Mouse (Mus musculus) limb, embryonic 15.5 days (tissue): ENCODE measurements at regions not wholly inside any gene's neighbourhood (a gene's known extent, or its start where the extent isn't known, plus 50 kb on each side); places are given as distances from the start of the nearest gene placed in this dataset.

Source experiments
- ATAC-seq: fragments of 200-750 bp; cut with Nextera tagmentation; 2 replicates; pipeline ENCODE4 v1.8.0; 2017; ENCODE audit warnings: low read depth, moderate TSS enrichment; ENCODE audit not compliant: insufficient number of reproducible peaks, low FRiP score, low TSS enrichment
- H3K27ac ChIP-seq: fragments of 300-500 bp; sonication (generic); 2 replicates; pipeline ENCODE4 v1.5.1; 2015; ENCODE audit warnings: moderate library complexity, mild to moderate bottlenecking, inconsistent platforms
- H3K27me3 ChIP-seq: fragments of 300-500 bp; sonication (generic); 2 replicates; pipeline ENCODE4 v1.6.1; 2015; ENCODE audit warnings: inconsistent platforms
- H3K36me3 ChIP-seq: fragments of 300-500 bp; sonication (generic); 2 replicates; pipeline ENCODE4 v1.6.1; 2015; ENCODE audit warnings: inconsistent platforms
- H3K4me1 ChIP-seq: fragments of 300-500 bp; sonication (generic); 2 replicates; pipeline ENCODE4 v1.6.1; 2015; ENCODE audit warnings: inconsistent platforms
- H3K4me2 ChIP-seq: fragments of 300-500 bp; sonication (generic); 2 replicates; pipeline ENCODE4 v1.6.1; 2015; ENCODE audit warnings: mild to moderate bottlenecking, inconsistent platforms
- H3K4me3 ChIP-seq: fragments of 300-500 bp; sonication (generic); 2 replicates; pipeline ENCODE4 v1.5.1; 2015; ENCODE audit warnings: mild to moderate bottlenecking, inconsistent platforms
- H3K9ac ChIP-seq: fragments of 300-500 bp; sonication (generic); 2 replicates; pipeline ENCODE4 v1.6.1; 2015; ENCODE audit warnings: inconsistent platforms
- H3K9me3 ChIP-seq: fragments of 300-500 bp; sonication (generic); 2 replicates; pipeline ENCODE4 v1.6.1; 2016; ENCODE audit warnings: inconsistent platforms
- WGBS: fragments of 180-500 bp; shearing (Covaris S2); methylation state at CpG from one replicate; pipeline ENCODE4 v1.1.7; 2015; 5-methylcytosine and 5-hydroxymethylcytosine counted together

DNA sequence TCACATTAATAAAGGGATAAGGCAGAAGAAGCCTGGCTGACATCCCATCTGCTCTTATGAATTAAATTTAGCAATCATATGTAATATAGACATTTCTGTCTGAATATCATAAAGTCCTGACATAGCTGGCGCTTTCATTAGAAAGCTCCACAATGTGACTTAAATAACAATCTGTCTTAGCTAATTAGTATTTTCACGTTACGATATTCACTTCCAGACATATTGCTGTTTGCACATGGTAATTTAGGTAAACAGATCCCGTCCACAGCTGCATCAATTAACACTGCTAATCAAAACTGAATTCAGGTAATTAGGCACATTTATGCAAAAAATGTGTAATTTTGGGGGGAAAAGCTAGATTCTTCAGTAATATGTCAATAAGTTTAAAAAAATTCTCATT is 625.1 kb downstream of the Nedd1 start:
- H3K9ac ChIP-seq, result no peak overlapping the region
- no peaks in the 10 kb centered on the region for H3K9me3 ChIP-seq
- no peak overlapping the region for H3K4me2 ChIP-seq
- no peaks in the 10 kb centered on the region for H3K27me3 ChIP-seq
- no peak for ATAC-seq
- no peaks in the 10 kb centered on the region for H3K4me1 ChIP-seq
- no peak overlapping the region for H3K27ac ChIP-seq
- H3K36me3 ChIP-seq, result no peaks in the 10 kb centered on the region
- 75% methylated on average over 4 of the region's 4 CpGs for WGBS
- H3K4me3 ChIP-seq, result no peak overlapping the region

DNA sequence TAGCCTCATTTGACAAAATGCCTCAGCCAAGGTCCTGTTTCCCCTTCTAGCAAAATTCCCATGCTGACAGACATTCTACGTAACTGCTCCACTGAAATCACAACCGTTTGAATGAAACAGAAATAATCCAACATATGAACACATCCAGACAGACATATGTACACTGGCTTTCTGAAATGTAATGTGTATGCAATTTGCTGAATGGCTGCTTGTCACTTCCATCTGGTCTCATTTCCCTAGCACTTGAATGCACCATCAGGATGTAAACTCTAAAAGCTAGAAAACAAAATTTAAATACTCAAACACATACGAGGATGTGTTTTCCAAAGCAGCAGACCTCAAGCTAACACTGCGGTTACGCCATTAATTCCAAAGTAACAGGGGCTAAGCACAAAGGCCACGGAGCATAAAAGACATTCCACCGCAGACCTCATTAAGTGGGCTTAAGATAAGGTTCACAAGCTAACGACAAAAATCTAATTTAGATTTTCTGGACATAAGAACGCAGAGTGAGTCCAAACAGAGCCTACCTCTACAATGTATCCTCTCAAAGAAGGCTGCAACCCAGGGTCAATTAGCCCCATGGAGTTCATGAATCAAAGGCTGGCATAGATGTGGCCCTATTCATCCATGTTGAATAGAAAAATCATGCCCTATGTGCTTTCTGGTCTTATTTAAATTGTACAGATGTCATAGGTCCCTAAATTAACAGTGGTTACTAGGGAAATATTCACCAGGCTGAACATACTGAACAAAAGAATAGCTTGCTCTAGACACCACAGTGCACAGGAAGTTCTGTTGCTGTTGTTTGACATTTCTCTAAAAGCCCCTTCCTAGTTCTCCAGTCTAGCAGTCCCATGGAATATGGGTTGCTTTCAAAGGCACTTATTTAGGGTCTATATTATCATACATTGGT is 630.5 kb downstream of the Nedd1 start:
- no peaks in the 10 kb centered on the region for H3K36me3 ChIP-seq
- no peak overlapping the region for H3K4me3 ChIP-seq
- H3K9me3 ChIP-seq, result no peaks in the 10 kb centered on the region
- H3K4me1 ChIP-seq, result no peaks in the 10 kb centered on the region
- 50% methylated on average over 9 of the region's 9 CpGs for WGBS
- H3K27me3 ChIP-seq, result no peaks in the 10 kb centered on the region
- ATAC-seq, result no peak
- H3K9ac ChIP-seq, result no peak overlapping the region
- H3K27ac ChIP-seq, result no peak overlapping the region
- no peak overlapping the region for H3K4me2 ChIP-seq

DNA sequence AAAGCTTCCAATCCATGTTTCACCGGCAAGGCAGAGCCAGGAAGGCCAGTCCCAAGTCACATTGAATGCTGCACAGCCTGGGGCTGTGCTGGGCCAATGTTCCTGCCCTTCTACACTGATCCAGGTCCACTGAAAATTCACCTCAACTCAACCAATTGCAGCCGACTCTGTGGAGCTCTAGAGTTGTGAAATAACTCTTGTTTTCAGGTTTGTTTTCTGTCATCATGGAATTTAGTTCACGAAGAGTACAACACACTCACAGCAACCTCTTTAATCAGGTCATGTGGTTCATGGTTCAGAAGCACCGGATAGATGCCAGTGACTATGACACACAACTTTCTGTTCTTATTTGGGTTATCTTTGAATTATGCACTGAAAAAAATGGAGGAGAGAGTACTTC is 640.1 kb downstream of the Nedd1 start:
- no peaks in the 10 kb centered on the region for H3K27me3 ChIP-seq
- no peak overlapping the region for H3K4me2 ChIP-seq
- no peaks in the 10 kb centered on the region for H3K9me3 ChIP-seq
- no peak overlapping the region for H3K27ac ChIP-seq
- H3K36me3 ChIP-seq, result no peaks in the 10 kb centered on the region
- WGBS, result 82% methylated on average over 4 of the region's 4 CpGs
- no peak overlapping the region for H3K4me3 ChIP-seq
- no peaks in the 10 kb centered on the region for H3K4me1 ChIP-seq
- ATAC-seq, result no peak
- H3K9ac ChIP-seq, result no peak overlapping the region

DNA sequence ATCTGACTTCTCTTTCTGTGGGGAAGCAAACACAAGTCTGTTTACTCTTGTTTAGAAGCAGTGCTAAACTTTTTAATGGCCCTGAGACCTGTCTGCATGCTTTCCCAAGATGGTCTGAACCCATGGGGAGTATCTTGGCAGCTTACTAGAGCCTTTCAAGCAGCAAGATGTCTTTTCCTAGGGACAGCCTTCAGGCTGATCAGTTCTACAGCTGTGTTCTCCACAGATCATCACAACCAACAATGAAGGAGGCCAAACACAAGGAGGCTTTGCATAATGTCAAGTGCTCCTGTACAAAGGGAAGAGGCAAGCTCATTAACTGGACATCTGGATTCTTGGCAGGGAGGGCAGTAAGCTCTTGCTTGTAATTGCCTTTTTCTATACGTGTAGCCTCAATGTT is 641.0 kb downstream of the Nedd1 start:
- Histone ChIP-seq H3K27ac (no peak overlapping the region), H3K4me2 (no peak overlapping the region), H3K27me3 (no peaks in the 10 kb centered on the region), H3K4me3 (no peak overlapping the region), H3K4me1 (no peaks in the 10 kb centered on the region), H3K9ac (no peak overlapping the region), H3K36me3 (no peaks in the 10 kb centered on the region), H3K9me3 (no peaks in the 10 kb centered on the region)
- no peak for ATAC-seq
- WGBS, result 29% methylated on average over 1 of the region's 1 CpGs

DNA sequence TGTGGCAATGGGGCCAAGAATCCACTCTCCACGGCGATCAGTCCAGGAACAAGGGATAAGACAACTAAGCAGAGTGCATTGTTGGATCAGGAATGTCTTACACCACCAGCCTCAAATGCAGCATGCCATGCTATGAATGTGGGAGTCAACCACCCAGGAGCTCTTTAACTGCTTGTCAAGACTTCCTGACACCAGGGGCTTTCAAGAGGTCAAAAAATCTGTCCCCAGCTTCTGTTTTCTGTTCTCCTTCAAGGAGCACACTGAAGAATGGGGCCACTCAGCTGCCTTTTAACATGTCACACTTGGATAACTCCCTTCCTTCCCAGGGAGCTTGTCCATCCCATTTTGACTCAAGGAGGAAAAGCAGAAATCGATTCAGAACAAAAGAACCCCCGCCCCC is 642.8 kb downstream of the Nedd1 start:
- H3K36me3 ChIP-seq, result no peaks in the 10 kb centered on the region
- ATAC-seq, result no peak

DNA sequence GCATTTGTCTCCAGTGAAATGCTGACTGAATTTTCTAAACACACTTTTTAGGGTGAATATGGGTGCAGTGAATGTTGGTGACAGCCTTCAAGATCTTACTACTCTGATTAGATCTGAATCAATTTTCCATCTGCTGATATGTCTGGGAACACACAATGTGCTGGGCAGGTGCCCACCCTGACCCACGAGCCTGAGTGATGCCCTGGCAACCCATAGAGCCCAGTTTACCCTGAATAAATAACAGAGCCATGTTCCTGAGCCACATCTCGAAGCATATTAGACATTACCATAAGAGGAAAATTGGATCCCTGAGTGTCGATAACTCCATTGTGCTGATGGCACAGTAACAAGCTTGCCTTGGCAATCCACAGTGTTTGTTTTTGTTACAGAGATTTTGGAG is 644.9 kb downstream of the Nedd1 start:
- no peaks in the 10 kb centered on the region for H3K36me3 ChIP-seq
- H3K27me3 ChIP-seq, result no peaks in the 10 kb centered on the region
- WGBS, result 82% methylated on average over 3 of the region's 3 CpGs
- H3K9me3 ChIP-seq, result no peaks in the 10 kb centered on the region
- no peaks in the 10 kb centered on the region for H3K4me1 ChIP-seq
- H3K4me2 ChIP-seq, result no peak overlapping the region
- H3K4me3 ChIP-seq, result no peak overlapping the region
- H3K27ac ChIP-seq, result no peak overlapping the region
- H3K9ac ChIP-seq, result no peak overlapping the region
- ATAC-seq, result no peak

More for the DNA sequence above, 642.8 kb downstream of the Nedd1 start:
- Histone ChIP-seq H3K4me3 (no peak overlapping the region), H3K4me2 (no peak overlapping the region), H3K9me3 (no peaks in the 10 kb centered on the region), H3K27me3 (no peaks in the 10 kb centered on the region), H3K4me1 (no peaks in the 10 kb centered on the region), H3K27ac (no peak overlapping the region), H3K9ac (no peak overlapping the region)
- WGBS, result 88% methylated on average over 4 of the region's 4 CpGs

DNA sequence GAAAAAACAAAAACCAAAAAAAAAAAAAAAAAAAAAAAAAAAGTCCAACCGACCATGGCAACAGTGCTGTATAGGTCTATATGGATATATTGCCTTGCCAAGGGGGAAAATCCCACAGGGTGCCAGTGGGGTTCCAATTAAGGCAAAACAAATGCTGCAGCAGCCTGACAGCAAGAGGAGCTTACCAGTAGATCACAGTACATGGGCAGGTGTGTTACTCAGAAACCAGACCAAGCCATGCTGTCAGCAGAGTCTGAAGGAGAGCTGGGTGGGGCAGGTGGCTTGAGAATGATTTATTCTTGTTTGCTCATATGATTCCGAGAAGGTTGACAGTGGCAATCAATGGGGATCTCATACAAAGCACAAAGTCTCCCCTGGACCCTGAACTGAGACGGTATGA is 645.5 kb downstream of the Nedd1 start:
- Histone ChIP-seq H3K9ac (no peak overlapping the region), H3K36me3 (no peaks in the 10 kb centered on the region), H3K4me3 (no peak overlapping the region), H3K27me3 (no peaks in the 10 kb centered on the region), H3K27ac (no peak overlapping the region), H3K9me3 (no peaks in the 10 kb centered on the region), H3K4me1 (no peaks in the 10 kb centered on the region), H3K4me2 (no peak overlapping the region)
- 37% methylated on average over 3 of the region's 3 CpGs for WGBS
- ATAC-seq, result no peak

DNA sequence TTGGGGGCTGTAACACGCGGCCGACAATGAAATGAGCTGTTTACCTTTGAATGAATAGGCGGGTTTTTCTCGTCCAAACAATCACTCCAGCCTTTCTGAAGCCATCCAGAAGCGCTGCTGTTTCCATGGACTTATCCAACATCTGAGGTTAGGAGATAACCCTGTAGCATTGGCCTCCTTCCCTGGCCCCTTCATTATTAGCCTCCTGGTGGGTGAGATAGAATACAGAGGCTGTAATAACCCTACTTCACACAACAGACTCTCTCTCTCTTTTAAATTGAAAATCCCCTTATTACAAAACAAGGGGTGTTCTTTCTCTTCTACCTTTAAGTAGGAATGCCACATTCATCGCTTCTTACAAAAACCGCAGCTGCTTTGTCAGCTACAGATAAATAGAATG is 646.8 kb downstream of the Nedd1 start:
- 62% methylated on average over 8 of the region's 8 CpGs for WGBS
- H3K27ac ChIP-seq, result no peak overlapping the region
- no peaks in the 10 kb centered on the region for H3K9me3 ChIP-seq
- no peak overlapping the region for H3K9ac ChIP-seq
- no peaks in the 10 kb centered on the region for H3K4me1 ChIP-seq
- H3K36me3 ChIP-seq, result no peaks in the 10 kb centered on the region
- H3K4me3 ChIP-seq, result no peak overlapping the region
- no peak for ATAC-seq
- no peak overlapping the region for H3K4me2 ChIP-seq
- no peaks in the 10 kb centered on the region for H3K27me3 ChIP-seq

DNA sequence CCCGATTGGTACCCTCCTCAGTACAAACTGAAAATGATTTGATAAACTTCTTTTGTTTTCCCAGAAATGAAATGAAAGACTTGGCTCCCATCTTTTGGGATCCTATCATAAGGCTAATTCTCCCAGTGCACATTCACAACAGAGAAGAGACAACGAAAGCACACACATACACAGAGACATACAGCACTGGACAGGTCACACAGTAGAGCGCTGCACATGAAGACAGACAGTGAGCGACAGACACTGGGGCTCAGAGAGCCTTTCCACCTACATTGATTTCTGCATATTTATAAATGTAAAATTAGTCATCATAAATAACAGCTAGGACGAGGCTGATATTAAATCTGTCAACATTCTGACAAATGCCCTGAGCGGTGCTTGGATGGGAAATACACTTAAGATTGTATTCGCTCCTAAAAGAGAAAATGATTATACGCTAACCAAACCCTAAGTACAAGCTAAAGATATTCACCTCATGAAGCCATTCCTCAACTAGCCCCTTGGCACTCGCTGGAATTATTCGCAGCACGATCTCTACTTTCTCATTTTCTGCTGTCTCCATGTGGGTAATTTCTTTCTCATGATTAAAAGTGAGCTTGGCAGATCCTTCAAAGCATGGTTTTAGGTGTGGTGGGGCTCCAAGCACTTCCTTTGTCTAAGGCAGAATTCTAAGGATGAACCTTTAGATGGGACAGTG is 647.4 kb downstream of the Nedd1 start:
- H3K4me3 ChIP-seq, result no peak overlapping the region
- H3K9me3 ChIP-seq, result no peaks in the 10 kb centered on the region
- no peak for ATAC-seq
- WGBS, result 71% methylated on average over 11 of the region's 11 CpGs
- no peaks in the 10 kb centered on the region for H3K36me3 ChIP-seq
- no peak overlapping the region for H3K4me2 ChIP-seq
- no peak overlapping the region for H3K27ac ChIP-seq
- no peaks in the 10 kb centered on the region for H3K4me1 ChIP-seq
- no peak overlapping the region for H3K9ac ChIP-seq
- H3K27me3 ChIP-seq, result no peaks in the 10 kb centered on the region

DNA sequence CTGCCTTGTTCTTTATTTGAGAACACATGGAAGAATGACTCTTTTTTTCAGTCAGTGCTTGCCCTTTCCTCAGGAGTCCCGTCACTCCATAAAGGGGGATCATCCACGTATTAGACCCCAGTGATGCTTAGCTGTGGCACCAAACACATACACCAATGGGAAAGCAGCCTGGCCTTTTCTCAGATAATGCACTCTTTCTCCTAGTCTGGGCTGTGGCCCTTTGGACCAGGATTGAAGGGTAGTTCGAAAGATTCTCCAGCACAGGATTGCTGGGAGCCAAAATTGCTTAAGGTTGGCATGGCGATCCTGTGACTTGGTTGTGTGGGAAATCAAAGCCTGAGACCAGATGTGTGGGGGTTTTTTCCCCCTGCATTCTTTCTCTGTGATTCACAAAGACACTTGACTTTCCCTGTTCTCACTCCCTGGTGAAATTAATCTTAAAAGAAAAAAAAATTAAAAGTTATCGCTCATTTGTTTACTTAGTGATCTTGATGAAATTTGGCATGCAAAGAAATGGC is 648.3 kb downstream of the Nedd1 start:
- no peak overlapping the region for H3K4me3 ChIP-seq
- ATAC-seq, result no peak
- 47% methylated on average over 5 of the region's 5 CpGs for WGBS
- H3K9ac ChIP-seq, result no peak overlapping the region
- H3K4me2 ChIP-seq, result no peak overlapping the region
- no peak overlapping the region for H3K27ac ChIP-seq
- H3K27me3 ChIP-seq, result no peaks in the 10 kb centered on the region
- no peaks in the 10 kb centered on the region for H3K4me1 ChIP-seq
- H3K36me3 ChIP-seq, result no peaks in the 10 kb centered on the region
- H3K9me3 ChIP-seq, result no peaks in the 10 kb centered on the region

DNA sequence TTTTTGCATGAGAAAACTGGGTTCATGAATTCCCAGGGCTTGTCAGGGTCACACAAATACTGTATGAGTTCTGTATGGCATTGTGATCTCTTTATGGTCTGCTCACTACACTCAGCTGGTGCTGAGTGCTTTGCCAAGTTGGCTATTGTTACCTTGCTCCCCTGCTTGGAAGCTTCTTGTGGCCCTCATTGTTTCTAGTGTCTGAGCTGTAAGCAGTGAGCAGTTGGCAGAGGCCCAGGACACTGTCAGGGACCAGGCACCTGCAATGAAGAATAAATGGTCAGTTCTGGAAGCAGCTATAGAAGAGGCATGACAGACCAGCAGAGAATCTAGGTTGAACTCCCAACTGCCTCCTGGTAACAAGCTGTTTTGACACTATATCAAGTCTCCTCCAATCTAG is 677.4 kb downstream of the Nedd1 start:
- H3K4me1 ChIP-seq, result no peaks in the 10 kb centered on the region
- no peak overlapping the region for H3K9ac ChIP-seq
- ATAC-seq, result no peak
- H3K27ac ChIP-seq, result no peak overlapping the region
- no peaks in the 10 kb centered on the region for H3K9me3 ChIP-seq
- H3K36me3 ChIP-seq, result no peaks in the 10 kb centered on the region
- H3K4me3 ChIP-seq, result no peak overlapping the region
- H3K4me2 ChIP-seq, result no peak overlapping the region
- H3K27me3 ChIP-seq, result no peaks in the 10 kb centered on the region

DNA sequence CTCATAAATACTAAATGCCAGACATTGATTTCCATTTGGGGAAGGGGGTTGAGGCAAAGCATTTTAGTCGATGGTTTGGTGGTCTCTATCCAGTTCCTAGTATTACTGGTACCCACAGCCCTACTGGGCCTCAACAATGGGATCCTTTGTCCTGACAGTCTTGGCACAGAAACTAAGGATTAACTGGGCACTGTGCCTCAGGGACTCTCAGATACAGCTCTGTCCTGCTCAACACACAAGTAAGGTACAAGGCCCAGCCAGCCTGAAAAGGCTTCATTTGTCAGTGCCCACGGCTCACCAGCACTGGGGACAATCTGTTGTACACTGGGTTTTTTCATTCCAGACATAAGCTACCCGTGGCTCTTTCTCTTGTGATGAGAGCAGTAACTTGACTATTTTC is 686.0 kb downstream of the Nedd1 start:
- Histone ChIP-seq H3K36me3 (no peaks in the 10 kb centered on the region), H3K4me2 (no peak overlapping the region), H3K27me3 (no peaks in the 10 kb centered on the region), H3K9me3 (no peaks in the 10 kb centered on the region), H3K4me3 (no peak overlapping the region), H3K4me1 (no peaks in the 10 kb centered on the region), H3K9ac (no peak overlapping the region), H3K27ac (no peak overlapping the region)
- ATAC-seq, result no peak
- WGBS, result 57% methylated on average over 3 of the region's 3 CpGs
